Mouse (Mus musculus) heart, postnatal 4 days (tissue): ENCODE results near the gene Mmaa. TPM values are rescaled to one million over a fixed set of nuclear protein-coding genes. Genes with fewer than 3 reads are reported as not detected.

Experiments used
- DNase-seq: peaks from one replicate; pipeline ENCODE4 v3.0.0; 2021
- total RNA-seq, 2 experiments: library from RNA; stranded (reverse); gene quantifications; 2 replicates each; pipeline ENCODE4 v1.2.3; 2021

The Mmaa gene
- total RNA-seq, 2 experiments from 2014 or later, result 19.0 to 20.1 TPM

DNA sequence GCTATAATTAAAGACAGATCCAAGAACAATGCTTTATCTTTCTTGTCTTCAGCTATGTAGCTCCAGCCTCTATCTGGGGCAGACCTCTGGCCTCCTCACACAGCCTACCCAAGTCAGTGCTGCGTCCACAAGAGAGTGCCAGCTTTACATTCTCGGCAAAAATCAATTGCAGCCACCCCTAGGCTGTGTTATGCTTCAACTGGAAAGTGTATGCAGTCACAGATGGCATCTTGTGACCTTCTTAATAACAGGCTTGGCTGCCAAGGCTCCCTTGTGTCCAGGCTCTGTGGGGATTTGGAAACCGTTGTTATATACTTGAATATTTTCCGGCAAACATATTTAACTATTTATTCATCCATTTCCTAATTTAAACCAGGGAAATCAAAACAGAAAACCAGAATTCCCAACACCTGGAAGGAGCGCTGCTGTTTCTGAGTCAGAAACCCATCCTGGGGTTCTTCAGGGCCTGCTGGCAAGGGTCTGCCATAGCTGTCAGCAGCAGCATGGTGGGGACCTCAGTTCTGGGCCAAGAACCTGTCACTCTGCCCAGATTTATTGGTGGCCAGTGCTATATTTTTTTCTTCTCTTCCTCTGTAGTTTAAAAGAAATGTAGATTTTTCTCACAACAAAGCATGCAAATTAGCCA is 72.5 kb downstream of the Mmaa start:
- DNase-seq, result peak; percentile 30

Other genes with a start within 250 kb of the Mmaa start
- not detected for gene 1700011L22Rik, start 46.4 kb downstream of the Mmaa start, total RNA-seq
- 10 to 100 TPM; 34.6 to 36.7 TPM for gene Smad1, start 104.6 kb upstream of the Mmaa start, total RNA-seq